Mouse (Mus musculus) adrenal gland, adult 18-20 months (tissue): ENCODE data around the gene Dolpp1. TPM values are rescaled to one million over a fixed set of nuclear protein-coding genes. Genes with fewer than 3 reads are reported as not detected.

Experiments used
- DNase-seq, 2 experiments: peaks; one replicate each; pipeline ENCODE4 v3.0.0; 2021 to 2022; ENCODE audit warnings: low spot score in 2 of 2
- total RNA-seq, 2 experiments: library from RNA; stranded (reverse); gene quantifications; 1 replicate in 1 of 2; 2 replicates in 1 of 2; pipeline ENCODE4 v1.2.3; 2021

Gene Dolpp1
- total RNA-seq, 2 experiments from 2014 or later: 13.2 to 15.2 TPM

DNA sequence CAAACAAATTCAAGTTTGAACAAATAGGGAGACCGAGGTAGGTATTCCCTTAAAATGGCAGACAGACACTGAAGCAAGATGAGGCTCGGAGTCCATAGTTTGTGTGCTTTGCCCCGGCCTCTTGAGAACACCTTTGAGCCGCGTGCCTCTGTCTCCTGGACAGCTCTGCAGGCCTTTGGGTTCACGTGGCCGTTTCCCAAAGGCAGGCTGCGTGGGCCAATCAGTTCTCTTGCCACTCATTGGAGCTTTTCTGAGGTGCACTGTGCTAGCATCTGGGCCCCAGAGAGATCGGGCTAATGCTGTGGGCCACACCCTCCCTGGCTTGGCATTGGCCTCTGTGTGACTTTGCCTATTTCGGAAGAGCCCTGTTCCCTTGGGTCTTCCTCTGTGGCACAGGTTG lies 16.2 kb upstream of the Dolpp1 start:
- no peak for DNase-seq

DNA sequence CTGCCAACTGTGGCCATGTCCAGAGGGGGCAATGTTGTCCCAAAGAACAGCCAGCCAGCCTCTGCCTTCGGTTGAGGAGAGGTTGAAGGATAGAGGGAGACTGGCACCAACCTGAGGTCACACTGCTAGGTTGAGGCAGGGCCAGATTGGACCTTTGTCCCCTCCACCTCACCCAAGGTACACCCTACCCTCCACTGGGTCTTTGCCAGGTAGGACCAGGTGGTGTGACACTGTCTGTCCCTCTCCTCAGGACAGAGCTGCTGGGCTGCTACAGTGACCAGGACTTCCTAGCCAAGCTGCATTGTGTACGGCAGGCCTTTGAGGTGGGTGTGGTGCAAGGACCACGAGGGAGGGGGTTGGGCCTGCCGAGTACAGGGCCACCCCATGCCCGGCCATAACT lies 14.3 kb upstream of the Dolpp1 start:
- DNase-seq: no peak

DNA sequence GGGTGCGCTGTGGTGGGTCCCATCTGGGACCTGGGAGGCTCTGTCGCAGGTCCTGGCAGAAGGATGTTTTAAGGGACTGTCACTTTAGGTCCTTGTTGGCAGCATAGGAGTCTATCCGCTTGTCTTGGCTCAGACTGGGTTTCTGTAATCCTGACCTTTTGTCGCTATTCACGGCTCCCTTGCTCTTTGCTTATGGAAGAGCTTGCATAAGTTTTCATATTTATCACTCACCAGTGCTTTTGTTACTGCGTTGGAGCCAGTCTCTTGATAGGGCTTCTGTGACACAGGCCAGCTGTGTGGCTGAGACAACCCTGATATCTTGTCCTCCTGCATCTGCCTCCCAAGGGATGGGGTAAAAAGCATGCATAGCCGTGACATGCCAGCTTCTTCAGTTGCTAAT lies 12.7 kb upstream of the Dolpp1 start:
- no peak for DNase-seq

DNA sequence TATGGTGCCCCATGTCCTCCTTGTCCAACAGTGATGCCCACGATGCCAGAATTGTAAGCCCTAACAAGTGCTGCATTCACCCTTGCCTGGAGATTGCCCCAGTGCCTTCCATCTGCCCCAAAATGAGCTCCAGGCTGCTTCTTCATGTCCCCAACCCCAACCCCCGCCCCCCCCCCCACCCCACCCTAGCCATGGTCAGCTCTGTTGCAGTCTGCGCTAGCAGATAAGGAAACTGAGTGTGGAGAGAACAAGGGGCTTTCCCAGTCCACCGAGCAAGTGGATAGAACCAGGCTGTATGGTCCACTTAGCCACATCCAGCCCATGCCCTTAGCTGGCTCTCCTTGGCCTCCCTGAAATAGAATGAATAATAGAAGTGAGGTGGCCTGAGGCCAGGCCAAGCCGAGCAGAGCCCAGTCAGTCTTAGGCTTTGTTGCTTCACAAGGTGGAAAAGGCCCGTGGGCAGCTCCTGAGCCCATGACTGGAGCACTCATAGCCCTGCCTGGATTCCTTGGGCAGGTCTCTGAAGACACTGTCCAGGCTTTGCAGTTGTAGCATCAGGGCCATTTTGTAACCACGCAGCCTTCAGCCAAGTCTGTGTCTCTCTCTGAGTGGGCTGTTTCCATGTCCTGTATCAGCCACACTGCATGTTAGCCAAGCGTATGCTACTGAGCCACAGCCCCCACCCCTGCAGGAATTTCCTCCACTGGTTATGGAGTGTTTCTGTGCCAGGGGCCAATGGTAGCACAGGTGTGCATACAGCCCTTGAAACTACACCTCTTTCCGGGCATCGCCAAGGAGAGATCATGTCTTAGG lies 11.3 kb upstream of the Dolpp1 start:
- no peak for DNase-seq

DNA sequence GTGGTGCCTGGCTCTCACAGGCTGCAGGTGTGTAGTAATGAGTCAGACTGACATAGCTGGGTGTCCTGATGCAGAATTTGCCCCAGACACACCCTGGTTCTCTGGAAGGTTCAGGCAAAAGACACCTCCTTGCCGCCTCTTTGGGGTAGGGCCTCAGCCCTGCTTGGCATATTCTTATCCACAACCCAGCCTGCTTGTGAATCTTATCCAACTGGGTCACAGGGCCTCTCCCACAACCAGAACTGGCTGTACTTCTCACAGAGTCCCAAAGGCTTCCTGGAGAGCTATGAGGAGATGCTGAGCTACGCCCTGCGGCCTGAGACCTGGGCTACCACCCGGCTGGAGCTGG lies 10.7 kb upstream of the Dolpp1 start:
- DNase-seq: no peak

DNA sequence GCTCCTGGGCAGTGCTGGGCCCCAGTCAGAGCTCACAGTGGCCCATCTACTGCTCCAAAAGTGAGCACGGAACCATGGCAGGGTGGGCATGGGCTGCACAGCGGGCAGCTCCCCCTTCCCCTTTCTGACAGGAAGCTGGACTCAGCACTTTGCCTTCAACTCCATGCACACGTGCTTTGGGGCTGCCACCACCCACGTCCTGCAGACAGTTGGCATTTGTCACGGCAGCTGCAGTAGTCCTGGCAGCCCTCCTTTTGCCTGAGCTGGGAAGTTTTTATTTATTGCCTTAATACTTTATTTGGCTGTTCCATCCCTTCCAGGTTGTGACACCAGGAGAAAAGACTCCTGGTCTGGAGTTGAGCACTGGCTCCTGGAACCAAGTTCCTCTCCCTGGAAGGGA lies 7.2 kb upstream of the Dolpp1 start:
- DNase-seq: no peak

DNA sequence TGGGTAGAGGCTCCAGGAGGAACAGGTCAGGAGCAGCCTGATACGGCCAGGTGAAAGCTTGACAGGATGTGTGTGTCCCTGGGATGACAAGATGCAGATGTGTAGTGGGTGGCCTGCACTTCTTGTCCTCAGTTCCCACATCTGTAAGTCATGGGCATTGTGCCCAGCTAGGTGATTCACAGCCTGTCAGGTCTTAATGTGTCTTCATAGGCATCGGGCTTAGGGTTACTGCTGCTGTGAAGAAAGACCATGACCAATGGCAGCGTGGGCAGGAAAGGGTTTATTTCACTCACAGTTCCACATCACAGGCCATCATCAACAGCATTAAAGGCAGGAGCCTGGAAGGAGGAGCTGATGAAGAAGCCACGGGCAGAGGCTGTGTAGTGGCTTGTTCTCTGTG lies 6.5 kb upstream of the Dolpp1 start:
- DNase-seq: no peak

DNA sequence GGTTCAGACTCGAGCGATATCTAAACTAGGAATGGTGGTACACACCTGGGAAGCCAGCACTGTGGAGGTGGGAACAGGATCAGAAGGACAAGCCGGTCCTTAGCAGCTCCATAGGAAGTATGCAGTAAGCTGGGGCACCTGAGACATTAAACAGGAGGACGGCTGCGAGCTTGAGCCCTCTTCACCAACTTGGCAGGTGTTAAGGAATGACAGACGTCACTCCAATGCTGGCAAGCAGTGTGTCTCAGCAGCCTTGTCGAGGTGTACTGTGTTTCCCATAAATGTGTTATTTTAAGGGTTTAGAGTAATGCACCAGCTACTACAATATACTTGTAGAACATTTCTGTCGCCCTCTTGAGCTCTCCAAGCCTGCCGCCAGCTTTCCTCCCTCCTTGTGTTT lies 5.1 kb upstream of the Dolpp1 start:
- no peak for DNase-seq

DNA sequence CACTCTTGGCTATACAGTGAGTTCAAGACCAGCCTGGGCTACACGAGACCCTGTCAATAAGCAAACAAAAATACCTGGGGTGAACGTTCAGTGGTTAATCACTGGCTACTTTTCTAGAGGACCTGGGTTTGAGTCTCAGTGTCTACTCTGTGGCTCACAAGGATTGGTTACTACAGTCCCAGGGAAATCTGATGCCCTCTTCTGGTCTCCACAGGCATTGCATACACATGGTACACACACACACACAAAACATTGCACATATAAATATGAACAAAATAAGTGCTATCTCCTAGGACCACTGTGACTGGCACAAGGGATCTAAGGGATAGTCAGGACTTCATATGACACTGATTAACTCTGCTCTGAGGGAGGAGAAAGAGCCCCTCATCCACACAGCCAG lies 3.1 kb upstream of the Dolpp1 start:
- DNase-seq: no peak

DNA sequence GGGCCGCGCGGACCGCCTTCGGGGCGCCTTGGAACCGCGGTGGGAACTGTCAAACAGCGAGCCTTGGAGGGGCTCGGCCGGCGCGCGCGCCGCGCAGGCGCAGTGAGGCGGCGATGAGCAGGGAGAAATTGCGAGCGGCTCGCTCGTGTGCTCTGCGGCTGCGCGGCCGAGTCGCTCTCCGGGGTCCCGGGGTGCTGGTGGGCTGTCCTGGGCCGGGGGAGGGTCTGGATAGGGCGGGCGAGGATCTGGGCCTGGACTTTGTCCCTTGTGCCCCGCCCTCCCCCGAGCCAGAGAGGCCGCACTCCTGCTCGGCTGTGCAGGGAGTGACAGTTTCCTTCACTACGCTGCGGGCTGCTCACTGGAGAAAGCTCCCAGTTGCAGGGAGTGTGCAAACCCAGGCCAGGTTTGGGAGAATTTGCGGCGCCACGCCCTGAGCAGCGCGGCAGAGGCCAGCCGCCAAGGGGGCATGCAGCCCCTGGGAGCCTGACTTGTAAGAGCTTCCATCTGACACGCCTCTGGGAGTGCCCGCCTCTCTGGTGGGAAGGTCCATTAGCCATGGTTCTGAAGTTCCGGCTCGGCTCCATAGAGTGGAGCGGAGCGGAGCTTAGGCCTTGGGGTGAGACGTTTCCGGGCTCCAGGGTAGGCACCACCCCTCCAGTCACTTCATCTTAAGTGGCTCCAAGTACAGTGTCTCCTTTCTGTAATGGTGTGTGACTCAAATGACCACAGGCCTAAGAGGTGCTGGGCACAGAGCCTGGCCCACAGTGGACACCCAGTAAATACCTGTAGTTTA lies 719 bp downstream of the Dolpp1 start:
- peak; percentile 66 to 68 for DNase-seq

DNA sequence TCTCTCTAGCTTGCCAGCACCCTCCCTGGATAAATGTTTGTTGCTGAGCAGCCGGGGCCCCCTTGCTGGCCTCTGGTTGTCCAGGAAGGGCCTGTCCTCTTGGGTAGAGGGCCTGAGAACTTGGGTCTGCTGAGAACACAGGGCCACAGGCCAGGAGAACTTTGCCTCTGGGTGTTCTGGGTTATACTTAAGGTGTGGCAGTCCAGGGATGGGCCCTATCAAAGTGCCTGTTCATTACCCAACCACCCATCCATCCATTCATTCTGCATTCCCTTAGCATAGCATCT lies 1.3 kb downstream of the Dolpp1 start:
- DNase-seq: no peak

DNA sequence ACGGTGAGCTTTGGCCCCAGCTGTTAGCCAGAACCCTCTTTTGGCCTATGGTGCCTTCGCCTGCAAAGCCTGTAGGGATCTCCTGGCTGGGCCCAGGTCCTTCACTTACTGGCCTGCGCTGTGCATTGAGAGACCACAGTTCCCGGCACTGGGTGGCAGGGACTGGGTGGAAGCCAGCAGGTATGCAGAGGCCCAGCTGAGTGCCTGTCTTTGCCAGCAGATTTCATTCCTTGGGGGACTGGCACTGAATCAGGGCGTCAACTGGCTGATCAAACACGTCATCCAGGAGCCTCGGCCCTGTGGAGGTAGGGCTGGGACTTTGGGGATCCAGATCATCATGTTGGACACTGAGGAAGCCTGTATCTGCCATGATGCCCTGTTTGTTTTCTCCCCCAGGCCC lies 3.7 kb downstream of the Dolpp1 start:
- DNase-seq: no peak

DNA sequence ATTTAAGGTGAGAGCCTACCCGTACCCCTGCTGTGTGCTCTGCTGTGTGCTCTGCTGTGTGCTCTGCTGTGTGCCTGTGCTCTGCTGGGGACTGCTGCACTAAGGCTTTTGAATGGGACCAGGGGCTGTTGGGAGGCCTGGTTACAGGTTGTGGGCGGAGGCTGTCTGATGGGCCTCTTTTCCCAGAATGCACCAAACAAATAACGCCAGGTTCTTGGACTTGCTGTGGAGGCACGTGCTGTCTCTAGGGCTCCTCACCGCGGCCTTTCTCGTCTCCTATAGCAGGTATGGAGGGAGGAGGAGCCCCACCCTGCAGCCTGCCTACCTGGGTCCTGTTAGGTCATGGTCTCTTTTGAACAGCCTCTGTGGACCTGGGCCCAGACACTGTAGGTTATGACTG lies 4.2 kb downstream of the Dolpp1 start:
- DNase-seq: no peak

DNA sequence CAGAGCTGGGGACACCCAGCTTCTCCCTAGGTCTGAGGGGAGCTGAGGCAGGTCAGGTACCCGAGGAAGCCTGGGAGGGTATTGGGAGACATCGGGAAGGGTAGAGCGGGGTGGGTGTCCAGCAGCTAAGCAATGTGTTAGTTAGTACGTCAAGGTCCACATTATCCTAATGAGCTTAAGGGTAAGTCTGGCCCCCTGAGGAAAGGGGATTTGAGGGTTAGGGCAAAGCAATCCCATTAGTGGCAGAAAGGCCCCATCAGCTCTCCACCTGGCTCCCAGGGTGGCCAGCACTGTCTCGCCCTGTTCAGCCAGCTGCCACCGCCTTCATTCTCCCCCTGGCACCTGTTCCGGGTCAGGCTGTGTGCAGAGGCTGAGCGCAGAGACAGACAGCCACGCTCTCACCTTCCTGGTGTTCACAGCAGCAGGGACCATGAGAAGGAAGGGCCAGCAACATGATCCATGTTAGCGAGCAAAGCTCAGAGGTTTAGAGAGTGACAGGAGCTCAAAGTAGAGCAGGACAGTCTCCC lies 6.0 kb downstream of the Dolpp1 start:
- DNase-seq: no peak

DNA sequence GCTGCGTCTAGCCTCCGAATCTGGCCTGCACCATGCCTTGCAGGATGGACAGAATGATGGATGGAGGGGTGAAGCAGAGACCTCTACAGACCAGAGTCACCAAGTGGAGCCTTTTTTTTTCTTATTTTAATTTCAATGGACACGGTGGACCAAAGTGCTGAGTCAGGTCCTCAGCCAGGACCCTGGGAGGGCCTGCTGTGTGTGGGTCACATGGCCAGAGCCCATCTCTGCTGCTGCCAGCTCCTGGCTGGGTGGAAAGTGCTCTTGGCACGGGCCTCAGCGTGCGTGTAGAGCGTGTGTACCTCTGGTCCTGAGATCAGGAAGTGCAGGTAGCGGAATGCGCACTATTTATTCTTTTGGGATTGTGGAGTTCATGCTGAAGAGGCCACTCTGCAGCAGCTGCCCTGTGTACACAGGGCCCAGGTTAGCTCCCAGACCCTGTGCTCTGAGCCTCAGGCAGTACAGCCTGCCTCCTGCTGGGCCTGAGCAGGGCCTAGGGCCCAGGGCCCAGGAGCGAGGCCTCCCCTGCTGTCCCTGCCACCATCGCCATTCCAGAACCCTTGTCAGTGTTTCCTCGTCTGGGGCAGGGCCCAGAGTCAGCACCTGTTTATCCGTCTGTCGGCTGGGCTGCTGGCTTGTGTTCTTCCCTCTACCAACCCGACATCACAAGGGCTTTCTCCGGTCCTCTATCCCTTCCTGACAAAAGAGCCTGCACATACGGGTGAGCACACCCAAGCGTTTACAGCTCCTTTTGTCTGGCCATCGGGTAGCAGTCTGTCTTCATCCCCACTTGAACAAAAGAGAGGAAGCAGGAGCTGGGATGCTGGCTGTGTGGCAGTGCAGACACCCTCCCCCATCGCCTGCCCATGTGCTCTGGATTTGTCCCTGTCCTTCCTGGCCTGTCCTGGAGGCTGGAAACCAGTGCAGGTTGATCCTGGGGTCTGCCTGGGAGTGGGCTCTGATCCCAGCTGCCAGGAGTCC lies 7.4 kb downstream of the Dolpp1 start:
- no peak for DNase-seq

DNA sequence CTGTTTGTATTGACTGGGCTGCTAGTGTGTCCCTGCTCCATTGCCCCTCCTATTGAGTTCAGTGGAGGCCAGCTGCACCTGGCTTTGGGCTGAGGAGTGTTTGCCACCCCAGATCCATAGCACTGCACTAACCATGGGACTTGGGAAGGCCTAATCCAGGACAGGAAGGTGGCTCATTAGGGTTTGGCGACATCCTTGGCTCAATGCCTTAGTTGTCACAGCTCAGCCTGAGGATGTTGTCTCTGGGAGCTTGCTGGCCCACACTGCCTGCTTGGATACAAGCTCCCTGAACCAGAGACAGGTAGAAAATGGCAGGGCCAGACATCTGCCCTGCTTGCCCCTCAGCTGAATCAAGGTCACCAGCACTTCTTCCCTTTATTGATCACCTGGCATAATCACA lies 9.5 kb downstream of the Dolpp1 start:
- DNase-seq: no peak

DNA sequence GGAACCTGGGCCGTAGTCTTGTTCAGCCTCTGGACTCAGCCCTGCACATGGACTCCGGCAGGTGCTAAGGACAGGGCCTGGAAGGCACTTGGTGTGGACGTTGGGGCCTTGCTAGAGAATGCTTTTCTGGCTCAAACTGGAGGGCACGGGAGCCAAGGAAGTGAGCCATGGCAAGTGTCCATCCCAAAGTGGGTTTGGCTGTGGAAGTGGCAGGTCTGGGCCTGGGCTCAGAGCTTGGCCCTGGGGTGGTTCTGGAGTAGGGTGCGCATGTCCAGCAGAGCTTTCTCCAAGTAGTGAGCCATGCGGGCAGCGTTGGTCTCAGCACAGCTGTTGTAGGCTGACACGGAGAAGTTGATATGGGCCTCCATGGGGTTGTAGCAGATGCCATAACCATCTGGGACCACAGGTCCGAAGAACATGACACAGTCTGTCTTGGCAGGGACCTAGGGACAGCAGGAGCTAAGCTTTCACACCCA lies 10.3 kb downstream of the Dolpp1 start:
- no peak for DNase-seq

DNA sequence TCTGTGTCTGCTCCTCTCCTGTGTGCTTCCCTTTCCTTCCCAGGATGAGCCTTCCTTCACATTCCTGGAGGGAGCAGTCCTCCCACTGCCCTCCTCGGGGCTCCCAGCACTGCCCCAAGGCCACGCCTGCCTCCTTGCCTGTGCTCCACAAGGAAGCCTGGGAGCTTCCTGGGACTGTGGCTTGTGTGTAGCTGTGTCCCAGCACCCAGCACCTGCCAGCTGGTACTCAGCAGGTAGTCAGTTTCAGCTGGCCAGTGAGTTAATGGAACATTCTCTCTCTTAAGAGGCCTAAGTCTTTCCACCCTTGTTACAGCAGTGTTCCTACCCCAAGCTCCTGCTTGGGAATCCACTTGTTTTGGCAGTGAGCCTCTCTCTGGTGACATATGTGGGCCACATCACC lies 10.8 kb downstream of the Dolpp1 start:
- no peak for DNase-seq

DNA sequence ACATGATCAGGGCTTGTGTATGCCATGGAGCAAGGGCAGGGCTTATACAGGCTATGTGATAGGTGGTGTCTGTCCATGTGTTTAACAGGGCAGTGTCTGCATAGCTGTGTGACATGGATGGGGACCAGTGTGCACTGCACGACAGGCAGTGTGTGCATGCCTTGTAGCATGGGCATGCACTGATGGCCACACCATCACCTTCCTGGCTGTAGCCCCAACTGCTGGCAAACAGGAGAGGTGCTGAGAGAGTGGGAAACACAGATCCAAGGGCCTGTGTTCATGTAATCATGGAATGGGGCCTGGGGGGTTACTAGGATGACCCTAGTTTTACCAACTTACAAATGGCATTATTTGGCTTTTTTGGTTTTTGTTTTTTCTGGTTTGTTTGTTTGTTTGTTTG lies 11.8 kb downstream of the Dolpp1 start:
- no peak for DNase-seq

DNA sequence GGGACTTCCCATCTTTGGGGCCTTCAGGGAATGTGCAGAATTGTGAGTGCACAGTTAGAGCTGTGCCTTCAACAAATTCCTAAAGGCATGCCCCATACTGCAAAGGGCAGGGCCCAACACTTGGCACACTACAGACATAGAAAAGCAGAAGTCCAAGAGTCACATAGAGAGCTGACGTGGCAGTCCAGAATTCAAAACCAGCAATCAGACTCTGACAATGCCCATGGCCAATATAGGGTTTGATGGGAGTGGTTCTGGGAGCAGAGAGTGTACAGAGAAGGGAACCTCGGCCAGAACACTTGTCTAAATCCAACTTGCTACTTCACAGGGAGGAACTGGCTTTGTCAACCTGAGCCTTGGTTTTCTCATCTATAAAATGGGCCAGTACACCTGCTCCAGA lies 15.2 kb downstream of the Dolpp1 start:
- DNase-seq: no peak

DNA sequence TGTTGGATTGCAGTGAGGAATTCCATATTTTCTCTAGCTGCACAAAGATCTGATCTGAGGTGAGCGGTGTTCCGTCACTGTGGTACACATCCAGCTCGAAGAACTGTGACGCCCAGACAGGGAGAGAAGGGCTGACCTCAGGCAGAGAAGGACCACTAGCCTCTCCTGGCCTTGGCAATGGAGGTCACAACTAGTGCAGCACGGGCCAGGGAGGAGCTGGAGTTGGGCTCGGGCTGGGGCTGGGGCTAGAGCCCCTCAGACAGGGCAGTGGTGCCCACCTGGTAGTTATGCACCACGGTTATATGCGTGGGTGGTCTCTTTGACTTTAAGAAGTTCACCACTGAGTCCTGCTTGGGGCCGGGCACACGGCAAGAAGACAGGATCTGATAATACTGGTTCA lies 15.7 kb downstream of the Dolpp1 start:
- DNase-seq: no peak
